Mouse (Mus musculus): Measurements from ENCODE around the gene Ndufs8.

Gene Ndufs8

GRCm38 (mm10) chr19:3930262-3931057, 17.9 kb upstream of the Ndufs8 start:
- no peak for DNase-seq (ENCODE audit: low spot score)

GRCm38 (mm10) chr19:3929211-3929941, 16.8 kb upstream of the Ndufs8 start, which contains the start of gene Aldh3b1:
Aldh3b1 (minus strand) TSS chr19:3929808.
- no peak for DNase-seq (ENCODE audit: low spot score)

- no peak for DNase-seq (ENCODE audit: low spot score)
Observed at GRCm38 (mm10) chr19:3928779-3929178, 16.2 kb upstream of the Ndufs8 start.

GRCm38 (mm10) chr19:3927989-3928388, 15.4 kb upstream of the Ndufs8 start:
- no peak for DNase-seq (ENCODE audit: low spot score)

GRCm38 (mm10) chr19:3926685-3927084, 14.1 kb upstream of the Ndufs8 start:
- no peak for DNase-seq (ENCODE audit: low spot score)

GRCm38 (mm10) chr19:3926279-3926678, 13.7 kb upstream of the Ndufs8 start:
- no peak for DNase-seq (ENCODE audit: low spot score)

- DNase-seq (ENCODE audit: low spot score): no peak
Observed at GRCm38 (mm10) chr19:3925859-3926258, 13.3 kb upstream of the Ndufs8 start.

GRCm38 (mm10) chr19:3924868-3925267, 12.3 kb upstream of the Ndufs8 start:
- DNase-seq (ENCODE audit: low spot score): no peak

GRCm38 (mm10) chr19:3924190-3924589, 11.6 kb upstream of the Ndufs8 start:
- DNase-seq (ENCODE audit: low spot score): no peak

GRCm38 (mm10) chr19:3923586-3923985, 11.0 kb upstream of the Ndufs8 start:
- DNase-seq (ENCODE audit: low spot score): no peak

GRCm38 (mm10) chr19:3922661-3923371, 10.2 kb upstream of the Ndufs8 start:
- no peak for DNase-seq (ENCODE audit: low spot score)

- no peak for DNase-seq (ENCODE audit: low spot score)
Observed at GRCm38 (mm10) chr19:3919928-3920327, 7.4 kb upstream of the Ndufs8 start.

- DNase-seq (ENCODE audit: low spot score): no peak
Observed at GRCm38 (mm10) chr19:3916727-3917126, 4.2 kb upstream of the Ndufs8 start.

- DNase-seq (ENCODE audit: low spot score): no peak
Observed at GRCm38 (mm10) chr19:3914535-3914934, 2.0 kb upstream of the Ndufs8 start.

GRCm38 (mm10) chr19:3913692-3914091, 1.1 kb upstream of the Ndufs8 start:
- DNase-seq (ENCODE audit: low spot score): no peak

GRCm38 (mm10) chr19:3910206-3910605, 2.4 kb downstream of the Ndufs8 start:
- DNase-seq (ENCODE audit: low spot score): no peak

- no peak for DNase-seq (ENCODE audit: low spot score)
Observed at GRCm38 (mm10) chr19:3907876-3908660, 4.5 kb downstream of the Ndufs8 start.

GRCm38 (mm10) chr19:3906795-3907786, 5.5 kb downstream of the Ndufs8 start, which contains the start of gene Tcirg1:
Tcirg1 (minus strand) TSS chr19:3907133.
- DNase-seq (ENCODE audit: low spot score): peak; percentile 64

- DNase-seq (ENCODE audit: low spot score): no peak
Observed at GRCm38 (mm10) chr19:3906326-3906725, 6.2 kb downstream of the Ndufs8 start.

- DNase-seq (ENCODE audit: low spot score): no peak
Observed at GRCm38 (mm10) chr19:3905261-3905969, 7.2 kb downstream of the Ndufs8 start.

Measured in c-Kit-positive CD71-positive TER-119-positive erythroid progenitor cells, embryonic 14.5 days (primary cell).